Mouse (Mus musculus) MEL (cell line): ENCODE measurements around the gene Stx19.

ENCODE experiments used
- CTCF ChIP-seq, 3 experiments: IDR thresholded peaks in 2 of 3; conservative IDR thresholded peaks in 1 of 3; 2 replicates each; pipeline ENCODE4 v1.5.1; 2011 to 2012; ENCODE audit warnings: low read length in 3 of 3, low read depth in 2 of 3, mild to moderate bottlenecking in 2 of 3, improper control_type of control experiment in 1 of 3, inconsistent platforms in 1 of 3, mixed read lengths in 1 of 3, moderate library complexity in 1 of 3; ENCODE audit not compliant: control insufficient read depth in 1 of 3, insufficient read depth in 1 of 3, poor library complexity in 1 of 3, severe bottlenecking in 1 of 3
- E2F4 ChIP-seq: IDR thresholded peaks from 2 replicates; pipeline ENCODE4 v1.6.1; 2011; ENCODE audit warnings: low read depth, low read length, improper control_type of control experiment, borderline replicate concordance
- EP300 ChIP-seq, 2 experiments: IDR thresholded peaks; 2 replicates each; pipeline ENCODE4 v1.6.1; 2011; ENCODE audit warnings: improper control_type of control experiment in 2 of 2, low read length in 2 of 2, low read depth in 1 of 2, mild to moderate bottlenecking in 1 of 2
- HCFC1 ChIP-seq: IDR thresholded peaks from 2 replicates; pipeline ENCODE4 v1.6.1; 2012; ENCODE audit warnings: low read depth, mild to moderate bottlenecking, inconsistent platforms, low read length, improper control_type of control experiment, moderate library complexity
- JUND ChIP-seq: IDR thresholded peaks from 2 replicates; pipeline ENCODE4 v1.6.1; 2011; ENCODE audit warnings: low read depth, mild to moderate bottlenecking, improper control_type of control experiment, low read length
- MAZ ChIP-seq: IDR thresholded peaks from 2 replicates; pipeline ENCODE4 v1.6.1; 2012; ENCODE audit warnings: low read depth, mild to moderate bottlenecking, inconsistent platforms, low read length, improper control_type of control experiment
- POLR2A ChIP-seq, 2 experiments: IDR thresholded peaks; 2 replicates each; pipeline ENCODE4 v1.6.1; 2011 to 2012; ENCODE audit warnings: low read length in 2 of 2, mild to moderate bottlenecking in 2 of 2, control low read depth in 1 of 2, improper control_type of control experiment in 1 of 2, low read depth in 1 of 2, moderate library complexity in 1 of 2; ENCODE audit not compliant: control insufficient read depth in 1 of 2, insufficient read depth in 1 of 2, poor library complexity in 1 of 2
- ZNF384 ChIP-seq: IDR thresholded peaks from 2 replicates; pipeline ENCODE4 v1.6.1; 2012; ENCODE audit warnings: low read depth, mild to moderate bottlenecking, inconsistent platforms, low read length, improper control_type of control experiment

GRCm38 (mm10) chr16:62798808-62799207 is 15.7 kb upstream of the Stx19 start:
- TF ChIP-seq HCFC1 (no peak), CTCF (IDR thresholded peaks at IDR 0.05 in 2 of 3, conservative IDR thresholded peaks at IDR 0.05 in 1 of 3; ENCODE audit: control insufficient read depth in 1 of 3, insufficient read depth in 1 of 3, low read depth in 2 of 3, low read length in 3 of 3, poor library complexity in 1 of 3, severe bottlenecking in 1 of 3) (no peak), E2F4 (no peak), ZNF384 (no peak), JUND (no peak), POLR2A (IDR thresholded peaks at IDR 0.05; ENCODE audit: control insufficient read depth in 1 of 2, insufficient read depth in 1 of 2, low read depth in 1 of 2, low read length in 2 of 2, poor library complexity in 1 of 2) (no peak), MAZ (no peak), EP300 (IDR thresholded peaks at IDR 0.05; ENCODE audit: low read depth in 1 of 2, low read length in 2 of 2) (no peak)
